Mouse (Mus musculus): ENCODE results near the gene Hspa1l. TPM values are rescaled to one million over a fixed set of nuclear protein-coding genes. Genes with fewer than 3 reads are reported as not detected.

The Hspa1l gene
- polyA plus RNA-seq, 1 experiment from 2014 or later = 2.3 TPM

GRCm38 (mm10) chr17:35024261-35024660 is 51.8 kb downstream of the Hspa1l start:
- 81% methylated on average over 12 of the region's 13 CpGs for WGBS
- Histone ChIP-seq H3K4me2 (replicated peaks) (no peak overlapping the region), H3K36me3 (no peaks in the 10 kb centered on the region), H3K27ac (no peak overlapping the region), H3K27me3 (replicated peaks) (no peaks in the 10 kb centered on the region), H3K9me3 (no peaks in the 10 kb centered on the region), H3K4me1 (peaks cover 14% of the 10 kb centered on the region), H3K4me3 (no peak overlapping the region), H3K9ac (no peak overlapping the region)
- no peak for ATAC-seq (ENCODE audit: low FRiP score, low read depth)

GRCm38 (mm10) chr17:35024691-35025488 is 52.4 kb downstream of the Hspa1l start:
- Histone ChIP-seq H3K4me2 (replicated peaks) (no peak overlapping the region), H3K9ac (no peak overlapping the region), H3K27ac (no peak overlapping the region), H3K4me1 (peaks cover 19% of the 10 kb centered on the region), H3K4me3 (no peak overlapping the region), H3K36me3 (no peaks in the 10 kb centered on the region), H3K9me3 (no peaks in the 10 kb centered on the region), H3K27me3 (replicated peaks) (no peaks in the 10 kb centered on the region)
- no peak for ATAC-seq (ENCODE audit: low FRiP score, low read depth)
- WGBS = 74% methylated on average over 7 of the region's 10 CpGs

- H3K27me3 ChIP-seq (replicated peaks) = no peaks in the 10 kb centered on the region
- 0 out of 2 replicates have a peak overlapping the region, but pooled peaks have one; percentile 8 for H3K9ac ChIP-seq
- no peaks in the 10 kb centered on the region for H3K36me3 ChIP-seq
- no peak for ATAC-seq (ENCODE audit: low FRiP score, low read depth)
- H3K4me2 ChIP-seq (replicated peaks) = no peak overlapping the region
- WGBS = 88% methylated on average over 5 of the region's 5 CpGs
- no peaks in the 10 kb centered on the region for H3K9me3 ChIP-seq
- H3K4me3 ChIP-seq = no peak overlapping the region
- no peak overlapping the region for H3K27ac ChIP-seq
- peaks cover 23% of the 10 kb centered on the region for H3K4me1 ChIP-seq
These were observed 53.7 kb downstream of the Hspa1l start for GRCm38 (mm10) chr17:35026206-35026605.

- Histone ChIP-seq H3K27ac (no peak within 1 kb of the TSS), H3K27me3 (replicated peaks) (no peaks in the 10 kb centered on the region), H3K4me1 (peaks cover 19% of the 10 kb centered on the region), H3K4me2 (replicated peaks) (peak within 1 kb of the TSS; percentile 30), H3K4me3 (no peak within 1 kb of the TSS), H3K9ac (no peak within 1 kb of the TSS), H3K36me3 (no peaks in the 10 kb centered on the region), H3K9me3 (no peaks in the 10 kb centered on the region)
- WGBS = 30% methylated on average over 13 of the region's 13 CpGs
- peak; percentile 68 for ATAC-seq (ENCODE audit: low FRiP score, low read depth)
These were observed 55.0 kb downstream of the Hspa1l start, which contains the start of gene Sapcd1 for GRCm38 (mm10) chr17:35027277-35028068. Gene Sapcd1, minus strand, starts transcription at chr17:35028016.

GRCm38 (mm10) chr17:35028315-35028714 is 55.8 kb downstream of the Hspa1l start:
- no peaks in the 10 kb centered on the region for H3K36me3 ChIP-seq
- no peak for ATAC-seq (ENCODE audit: low FRiP score, low read depth)
- peaks cover 19% of the 10 kb centered on the region for H3K4me1 ChIP-seq
- no peak overlapping the region for H3K9ac ChIP-seq
- 87% methylated on average over 2 of the region's 2 CpGs for WGBS
- no peaks in the 10 kb centered on the region for H3K27me3 ChIP-seq (replicated peaks)
- no peak overlapping the region for H3K4me2 ChIP-seq (replicated peaks)
- no peak overlapping the region for H3K4me3 ChIP-seq
- H3K9me3 ChIP-seq = no peaks in the 10 kb centered on the region
- no peak overlapping the region for H3K27ac ChIP-seq

Other genes starting within 250 kb of the Hspa1l start
- not detected in 2 replicates for gene C4b, start 228.8 kb upstream of the Hspa1l start, polyA plus RNA-seq (2016; fragmentation: Nextera tagmentation; extraction: Ambion mirVana)
- not detected in 2 replicates for gene Cyp21a1, start 168.1 kb upstream of the Hspa1l start, polyA plus RNA-seq (2016; fragmentation: Nextera tagmentation; extraction: Ambion mirVana)
- gene Stk19, start 135.8 kb upstream of the Hspa1l start, polyA plus RNA-seq (2016; fragmentation: Nextera tagmentation; extraction: Ambion mirVana) = 30.8 and 30.9 TPM in 2 replicates
- 64.1 and 66.2 TPM in 2 replicates for gene Dxo, start 135.7 kb upstream of the Hspa1l start, polyA plus RNA-seq (2016; fragmentation: Nextera tagmentation; extraction: Ambion mirVana)
- 61.2 and 64.7 TPM in 2 replicates for gene Skiv2l, start 122.5 kb upstream of the Hspa1l start, polyA plus RNA-seq (2016; fragmentation: Nextera tagmentation; extraction: Ambion mirVana)
- gene Nelfe, start 122.3 kb upstream of the Hspa1l start, polyA plus RNA-seq (2016; fragmentation: Nextera tagmentation; extraction: Ambion mirVana) = 95.9 and 98.6 TPM in 2 replicates
- gene Cfb, start 110.2 kb upstream of the Hspa1l start, polyA plus RNA-seq (2016; fragmentation: Nextera tagmentation; extraction: Ambion mirVana) = 2.0 and 3.0 TPM in 2 replicates
- 11.5 and 12.0 TPM in 2 replicates for gene Zbtb12, start 93.2 kb upstream of the Hspa1l start, polyA plus RNA-seq (2016; fragmentation: Nextera tagmentation; extraction: Ambion mirVana)
- not detected in 2 replicates for gene Gm20547, start 90.7 kb upstream of the Hspa1l start, polyA plus RNA-seq (2016; fragmentation: Nextera tagmentation; extraction: Ambion mirVana)
- gene C2, start 74.4 kb upstream of the Hspa1l start, polyA plus RNA-seq (2016; fragmentation: Nextera tagmentation; extraction: Ambion mirVana) = 1.0 and 1.5 TPM in 2 replicates
- gene Ehmt2, start 74.2 kb upstream of the Hspa1l start, polyA plus RNA-seq (2016; fragmentation: Nextera tagmentation; extraction: Ambion mirVana) = 113 and 117 TPM in 2 replicates
- gene Slc44a4, start 58.2 kb upstream of the Hspa1l start, polyA plus RNA-seq (2016; fragmentation: Nextera tagmentation; extraction: Ambion mirVana) = not detected in 2 replicates
- gene Neu1, start 41.5 kb upstream of the Hspa1l start, polyA plus RNA-seq (2016; fragmentation: Nextera tagmentation; extraction: Ambion mirVana) = 24.4 and 27.3 TPM in 2 replicates
- 0.26 TPM in 1 of 2 replicates, not detected in the other for gene Hspa1b, start 13.5 kb upstream of the Hspa1l start, polyA plus RNA-seq (2016; fragmentation: Nextera tagmentation; extraction: Ambion mirVana)
- not detected in 2 replicates for gene Gm20481, start 2.8 kb upstream of the Hspa1l start, polyA plus RNA-seq (2016; fragmentation: Nextera tagmentation; extraction: Ambion mirVana)
- 3.1 and 3.5 TPM in 2 replicates for gene Hspa1a, start 547 bp upstream of the Hspa1l start, polyA plus RNA-seq (2016; fragmentation: Nextera tagmentation; extraction: Ambion mirVana)
- gene Lsm2, start 9.2 kb downstream of the Hspa1l start, polyA plus RNA-seq (2016; fragmentation: Nextera tagmentation; extraction: Ambion mirVana) = 150 and 158 TPM in 2 replicates
- 118 and 119 TPM in 2 replicates for gene Vars, start 28.3 kb downstream of the Hspa1l start, polyA plus RNA-seq (2016; fragmentation: Nextera tagmentation; extraction: Ambion mirVana)
- gene Vwa7, start 43.9 kb downstream of the Hspa1l start, polyA plus RNA-seq (2016; fragmentation: Nextera tagmentation; extraction: Ambion mirVana) = 0.06 and 0.15 TPM in 2 replicates
- 3.8 and 5.0 TPM in 2 replicates for gene Sapcd1, start 55.3 kb downstream of the Hspa1l start, polyA plus RNA-seq (2016; fragmentation: Nextera tagmentation; extraction: Ambion mirVana)
- gene Msh5, start 74.0 kb downstream of the Hspa1l start, polyA plus RNA-seq (2016; fragmentation: Nextera tagmentation; extraction: Ambion mirVana) = 3.1 and 4.1 TPM in 2 replicates
- 169 and 178 TPM in 2 replicates for gene Clic1, start 77.3 kb downstream of the Hspa1l start, polyA plus RNA-seq (2016; fragmentation: Nextera tagmentation; extraction: Ambion mirVana)
- gene Ddah2, start 86.3 kb downstream of the Hspa1l start, polyA plus RNA-seq (2016; fragmentation: Nextera tagmentation; extraction: Ambion mirVana) = 564 and 591 TPM in 2 replicates
- not detected in 2 replicates for gene Ly6g6c, start 92.7 kb downstream of the Hspa1l start, polyA plus RNA-seq (2016; fragmentation: Nextera tagmentation; extraction: Ambion mirVana)
- 0.81 and 0.88 TPM in 2 replicates for gene Mpig6b, start 93.5 kb downstream of the Hspa1l start, polyA plus RNA-seq (2016; fragmentation: Nextera tagmentation; extraction: Ambion mirVana)
- gene Ly6g6e, start 104.2 kb downstream of the Hspa1l start, polyA plus RNA-seq (2016; fragmentation: Nextera tagmentation; extraction: Ambion mirVana) = 0.38 and 0.57 TPM in 2 replicates
- gene Ly6g6d, start 105.4 kb downstream of the Hspa1l start, polyA plus RNA-seq (2016; fragmentation: Nextera tagmentation; extraction: Ambion mirVana) = 1.9 and 2.2 TPM in 2 replicates
- 0.23 and 0.84 TPM in 2 replicates for gene Ly6g6f, start 112.9 kb downstream of the Hspa1l start, polyA plus RNA-seq (2016; fragmentation: Nextera tagmentation; extraction: Ambion mirVana)
- gene Abhd16a, start 116.6 kb downstream of the Hspa1l start, polyA plus RNA-seq (2016; fragmentation: Nextera tagmentation; extraction: Ambion mirVana) = 78.7 and 83.6 TPM in 2 replicates
- not detected in 2 replicates for gene Ly6g5c, start 135.6 kb downstream of the Hspa1l start, polyA plus RNA-seq (2016; fragmentation: Nextera tagmentation; extraction: Ambion mirVana)
- 1.1 TPM in 2 replicates for gene Ly6g5b, start 142.7 kb downstream of the Hspa1l start, polyA plus RNA-seq (2016; fragmentation: Nextera tagmentation; extraction: Ambion mirVana)
- gene Gpank1, start 148.8 kb downstream of the Hspa1l start, polyA plus RNA-seq (2016; fragmentation: Nextera tagmentation; extraction: Ambion mirVana) = 24.9 and 28.0 TPM in 2 replicates
- 289 and 295 TPM in 2 replicates for gene Csnk2b, start 149.3 kb downstream of the Hspa1l start, polyA plus RNA-seq (2016; fragmentation: Nextera tagmentation; extraction: Ambion mirVana)
- 6.1 and 7.8 TPM in 2 replicates for gene D17H6S53E, start 153.7 kb downstream of the Hspa1l start, polyA plus RNA-seq (2016; fragmentation: Nextera tagmentation; extraction: Ambion mirVana)
- 0.32 and 0.93 TPM in 2 replicates for gene Apom, start 159.3 kb downstream of the Hspa1l start, polyA plus RNA-seq (2016; fragmentation: Nextera tagmentation; extraction: Ambion mirVana)
- gene Bag6, start 162.5 kb downstream of the Hspa1l start, polyA plus RNA-seq (2016; fragmentation: Nextera tagmentation; extraction: Ambion mirVana) = 82.8 and 84.5 TPM in 2 replicates
- 205 and 224 TPM in 2 replicates for gene Prrc2a, start 192.2 kb downstream of the Hspa1l start, polyA plus RNA-seq (2016; fragmentation: Nextera tagmentation; extraction: Ambion mirVana)
- gene Aif1, start 203.4 kb downstream of the Hspa1l start, polyA plus RNA-seq (2016; fragmentation: Nextera tagmentation; extraction: Ambion mirVana) = 8.3 and 9.1 TPM in 2 replicates
- 6.8 and 7.0 TPM in 2 replicates for gene Lst1, start 215.7 kb downstream of the Hspa1l start, polyA plus RNA-seq (2016; fragmentation: Nextera tagmentation; extraction: Ambion mirVana)
- gene Ltb, start 221.7 kb downstream of the Hspa1l start, polyA plus RNA-seq (2016; fragmentation: Nextera tagmentation; extraction: Ambion mirVana) = 0.39 and 0.57 TPM in 2 replicates
- gene Tnf, start 229.3 kb downstream of the Hspa1l start, polyA plus RNA-seq (2016; fragmentation: Nextera tagmentation; extraction: Ambion mirVana) = 0.18 TPM in 1 of 2 replicates, not detected in the other
- gene Lta, start 232.6 kb downstream of the Hspa1l start, polyA plus RNA-seq (2016; fragmentation: Nextera tagmentation; extraction: Ambion mirVana) = not detected in 2 replicates
- gene Gm16181, start 248.1 kb downstream of the Hspa1l start, polyA plus RNA-seq (2016; fragmentation: Nextera tagmentation; extraction: Ambion mirVana) = not detected in 2 replicates